Comparison of ENCODE assay signal across 18 mouse cellular contexts in genomic region chr14:102962019-102962418, GRCm38 (mm10).
"Had no signal": no experiment of that assay in that cellular context is flagged by ENCODE, and none has a peak within 500 bp of the region (broad histone marks: within the 10 kb centered on the region; RNA-seq: fewer than 3 reads in every experiment).

No protein-coding gene starts in this region.

- H3K36me3 ChIP-seq: liver, embryonic 13.5 days; midbrain, embryonic 12.5 days; midbrain, embryonic 15.5 days; neural tube, embryonic 12.5 days; neural tube, embryonic 15.5 days; stomach, embryonic 15.5 days had no signal

- H3K9me3 ChIP-seq: liver, embryonic 13.5 days; midbrain, embryonic 12.5 days; midbrain, embryonic 15.5 days; neural tube, embryonic 12.5 days; neural tube, embryonic 15.5 days; stomach, embryonic 15.5 days had no signal

- H3K9ac ChIP-seq: liver, embryonic 13.5 days; midbrain, embryonic 12.5 days; midbrain, embryonic 15.5 days; neural tube, embryonic 12.5 days; neural tube, embryonic 15.5 days; stomach, embryonic 15.5 days had no signal

- H3K4me2 ChIP-seq: liver, embryonic 13.5 days; midbrain, embryonic 12.5 days; midbrain, embryonic 15.5 days; neural tube, embryonic 12.5 days; neural tube, embryonic 15.5 days; stomach, embryonic 15.5 days had no signal

- ATAC-seq: intestine, postnatal 0 days; midbrain, embryonic 15.5 days had no signal

- H3K4me1 ChIP-seq: liver, embryonic 13.5 days; midbrain, embryonic 12.5 days; midbrain, embryonic 15.5 days; neural tube, embryonic 12.5 days; neural tube, embryonic 15.5 days had no signal

- H3K4me3 ChIP-seq: layer of hippocampus, adult 2 months; left cerebral cortex, adult 2 months; liver, embryonic 13.5 days; midbrain, embryonic 12.5 days; midbrain, embryonic 15.5 days; neural tube, embryonic 12.5 days; neural tube, embryonic 15.5 days; stomach, embryonic 15.5 days had no signal

- H3K27me3 ChIP-seq: liver, embryonic 13.5 days; midbrain, embryonic 12.5 days; midbrain, embryonic 15.5 days; neural tube, embryonic 12.5 days; neural tube, embryonic 15.5 days; stomach, embryonic 15.5 days had no signal

- DNase-seq: kidney, adult 2 months; kidney, postnatal 25 days; layer of hippocampus, postnatal 36 days; liver, embryonic 13.5 days; lung, adult 2 months; lung, postnatal 14 days; lung, postnatal 4 days; right cerebral cortex, postnatal 25 days; thymus, postnatal 25 days had no signal

- H3K27ac ChIP-seq: kidney, postnatal 0 days; layer of hippocampus, adult 2 months; left cerebral cortex, adult 2 months; liver, embryonic 13.5 days; midbrain, embryonic 12.5 days; midbrain, embryonic 15.5 days; neural tube, embryonic 12.5 days; neural tube, embryonic 15.5 days; stomach, embryonic 15.5 days had no signal
